Mouse (Mus musculus): ENCODE data around the gene Itsn2. TPM values are rescaled to one million over a fixed set of nuclear protein-coding genes. Genes with fewer than 3 reads are reported as not detected.
A peak's percentile ranks its signal among the peaks of the same experiment; 100 is the strongest.
"Not testable (repeated sequence)": the region's sequence is repeated elsewhere in the genome, so short reads cannot be mapped to it uniquely, and the experiment has no call there.

Itsn2 gene
- polyA plus RNA-seq (2014; fragmentation: Nextera tagmentation; extraction: Ambion mirVana) = 33.3 and 41.2 TPM in 2 replicates

DNA sequence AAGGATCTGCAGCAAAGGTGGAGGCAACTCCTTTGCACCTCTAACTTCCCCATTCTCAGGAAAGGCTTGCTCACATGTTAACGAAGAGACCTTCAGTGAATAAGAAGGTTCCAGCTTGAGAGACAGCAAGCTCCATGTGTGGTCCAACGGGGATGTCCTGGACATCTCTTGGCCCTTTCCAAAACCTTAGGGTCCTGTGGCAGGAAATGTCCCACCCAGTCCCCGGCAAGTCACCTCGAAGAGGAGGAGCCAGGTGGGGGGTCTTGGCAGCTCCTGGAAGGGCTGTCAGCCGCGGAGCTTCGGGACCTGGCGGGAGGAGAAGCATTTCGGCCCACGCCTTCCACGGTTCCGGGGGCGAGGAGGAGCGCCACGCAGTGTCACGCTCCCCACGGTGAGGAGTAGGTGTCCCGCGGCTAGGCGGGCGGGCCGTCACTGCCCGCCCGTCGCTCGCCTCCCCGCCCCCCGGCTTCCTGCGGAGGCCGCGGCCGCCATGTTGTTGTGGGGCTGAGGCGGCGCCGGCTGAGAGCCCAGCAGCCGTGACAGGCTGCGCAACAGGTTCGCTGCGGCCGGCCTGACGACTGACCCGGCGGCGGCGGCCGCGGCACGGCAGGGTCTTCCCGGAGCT, at the start of gene Itsn2, which contains the start of gene Gm3625:
Gene Itsn2, plus strand, starts transcription at position 98 of the 625 bp plus-strand sequence.
Gene Gm3625, minus strand, starts transcription at position 387 of the 625 bp plus-strand sequence.
- ATAC-seq (replicated peaks; ENCODE audit: insufficient number of reproducible peaks, low FRiP score, low TSS enrichment) = peak; percentile 90
- peak within 1 kb of the TSS; percentile 79 for H3K4me3 ChIP-seq (ENCODE audit: low read depth, low read length)
- H3K9ac ChIP-seq (ENCODE audit: low read depth, low read length) = peak within 1 kb of the TSS; percentile 76
- peak within 1 kb of the TSS; percentile 87 for H3K4me2 ChIP-seq
- H3K27ac ChIP-seq (ENCODE audit: low read depth, low read length) = peak within 1 kb of the TSS; percentile 88
- no peaks in the 10 kb centered on the region for H3K36me3 ChIP-seq (ENCODE audit: control insufficient read depth, insufficient read depth, low read length)
- no peaks in the 10 kb centered on the region for H3K27me3 ChIP-seq (ENCODE audit: control insufficient read depth, insufficient read depth, low read length)
- under 1% methylated on average over 37 of the region's 49 CpGs for whole genome bisulfite sequencing (ENCODE audit: insufficient replicate concordance)
- peaks cover 9% of the 10 kb centered on the region for H3K4me1 ChIP-seq (ENCODE audit: control insufficient read depth, insufficient read depth, low read length)
- H3K9me3 ChIP-seq (replicated peaks; ENCODE audit: control insufficient read depth, low read length) = no peaks in the 10 kb centered on the region

DNA sequence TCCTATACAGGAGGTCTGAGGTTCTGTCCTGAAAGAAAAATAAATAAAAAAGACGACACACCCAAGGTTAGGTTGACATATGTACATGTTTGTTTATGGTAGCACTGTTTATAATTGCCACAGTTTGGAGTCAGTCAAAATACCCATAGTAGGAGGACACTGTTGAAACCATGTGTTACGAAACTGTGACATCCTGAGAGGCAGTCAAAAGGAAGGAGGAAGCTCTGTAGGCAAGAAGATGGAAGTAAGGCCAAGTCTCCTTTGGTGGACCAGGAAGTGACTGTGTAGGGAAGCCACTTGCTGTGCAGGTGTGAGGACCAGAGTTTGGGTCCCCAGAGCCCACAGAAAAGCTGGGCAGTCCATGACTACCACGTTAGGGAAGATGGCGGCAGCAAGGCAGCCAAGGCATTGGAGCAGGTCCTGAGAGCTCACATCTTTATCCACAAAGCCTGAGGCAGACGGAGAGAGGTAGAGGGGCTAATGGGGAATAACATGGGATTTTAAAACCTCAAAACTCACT, 48.0 kb upstream of the Itsn2 start:
- Histone ChIP-seq H3K4me2 (no peak overlapping the region), H3K4me3 (ENCODE audit: low read depth, low read length) (no peak overlapping the region), H3K9ac (ENCODE audit: low read depth, low read length) (no peak overlapping the region), H3K4me1 (ENCODE audit: control insufficient read depth, insufficient read depth, low read length) (no peaks in the 10 kb centered on the region), H3K9me3 (replicated peaks; ENCODE audit: control insufficient read depth, low read length) (no peaks in the 10 kb centered on the region), H3K27me3 (ENCODE audit: control insufficient read depth, insufficient read depth, low read length) (no peaks in the 10 kb centered on the region), H3K27ac (ENCODE audit: low read depth, low read length) (no peak overlapping the region), H3K36me3 (ENCODE audit: control insufficient read depth, insufficient read depth, low read length) (no peaks in the 10 kb centered on the region)
- 84% methylated on average over 5 of the region's 5 CpGs for WGBS (ENCODE audit: insufficient replicate concordance)
- no peak for ATAC-seq (replicated peaks; ENCODE audit: insufficient number of reproducible peaks, low FRiP score, low TSS enrichment)

DNA sequence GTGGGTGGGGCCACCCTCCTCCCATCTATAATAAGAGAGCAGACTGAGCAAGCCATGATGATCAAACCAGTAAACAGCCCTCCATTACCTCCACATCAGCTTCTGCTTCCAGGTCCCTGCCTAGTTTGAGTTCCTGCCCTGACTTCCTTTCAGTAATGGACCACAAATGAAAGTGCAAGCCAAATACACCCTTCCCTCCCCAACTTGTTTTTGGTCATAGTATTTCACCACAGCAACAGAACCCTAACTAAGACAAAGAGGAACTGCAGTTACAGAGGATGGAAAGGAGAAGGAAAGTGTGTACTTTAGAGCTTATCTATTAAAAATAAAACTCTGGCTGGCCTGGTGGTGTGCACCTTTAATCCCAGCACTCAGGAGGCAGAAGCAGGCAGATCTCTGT, 47.0 kb upstream of the Itsn2 start:
- Histone ChIP-seq H3K4me1 (ENCODE audit: control insufficient read depth, insufficient read depth, low read length) (no peaks in the 10 kb centered on the region), H3K27me3 (ENCODE audit: control insufficient read depth, insufficient read depth, low read length) (no peaks in the 10 kb centered on the region), H3K9me3 (replicated peaks; ENCODE audit: control insufficient read depth, low read length) (no peaks in the 10 kb centered on the region), H3K36me3 (ENCODE audit: control insufficient read depth, insufficient read depth, low read length) (no peaks in the 10 kb centered on the region), H3K27ac (ENCODE audit: low read depth, low read length) (no peak overlapping the region), H3K4me3 (ENCODE audit: low read depth, low read length) (no peak overlapping the region), H3K9ac (ENCODE audit: low read depth, low read length) (no peak overlapping the region), H3K4me2 (no peak overlapping the region)
- no peak for ATAC-seq (replicated peaks; ENCODE audit: insufficient number of reproducible peaks, low FRiP score, low TSS enrichment)

DNA sequence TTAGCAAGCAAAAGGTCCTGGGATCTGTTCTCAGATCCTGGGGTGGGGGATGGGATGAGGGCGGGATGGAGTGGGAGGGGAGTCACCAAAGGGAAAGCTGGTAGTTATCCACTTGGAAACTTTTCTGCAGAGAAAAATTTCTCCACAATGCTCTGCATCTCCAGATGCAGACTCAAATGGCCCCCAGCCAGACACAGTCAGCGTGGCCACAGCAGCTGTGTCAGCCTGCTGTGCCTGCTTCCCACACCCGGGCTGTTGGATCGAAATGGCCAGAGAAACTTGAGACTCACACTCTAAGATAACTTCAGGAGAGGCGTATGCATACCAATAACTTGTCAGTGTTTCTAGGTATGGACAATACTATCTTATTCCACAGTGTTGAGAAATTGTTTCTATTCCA, 45.9 kb upstream of the Itsn2 start:
- ATAC-seq (replicated peaks; ENCODE audit: insufficient number of reproducible peaks, low FRiP score, low TSS enrichment) = no peak
- Histone ChIP-seq H3K4me2 (no peak overlapping the region), H3K27me3 (ENCODE audit: control insufficient read depth, insufficient read depth, low read length) (no peaks in the 10 kb centered on the region), H3K4me1 (ENCODE audit: control insufficient read depth, insufficient read depth, low read length) (no peaks in the 10 kb centered on the region; the same call in 1 of the 2 replicates), H3K27ac (ENCODE audit: low read depth, low read length) (no peak overlapping the region), H3K4me3 (ENCODE audit: low read depth, low read length) (no peak overlapping the region), H3K9ac (ENCODE audit: low read depth, low read length) (no peak overlapping the region), H3K9me3 (replicated peaks; ENCODE audit: control insufficient read depth, low read length) (no peaks in the 10 kb centered on the region), H3K36me3 (ENCODE audit: control insufficient read depth, insufficient read depth, low read length) (no peaks in the 10 kb centered on the region)
- 47% methylated on average over 5 of the region's 5 CpGs for WGBS (ENCODE audit: insufficient replicate concordance)

DNA sequence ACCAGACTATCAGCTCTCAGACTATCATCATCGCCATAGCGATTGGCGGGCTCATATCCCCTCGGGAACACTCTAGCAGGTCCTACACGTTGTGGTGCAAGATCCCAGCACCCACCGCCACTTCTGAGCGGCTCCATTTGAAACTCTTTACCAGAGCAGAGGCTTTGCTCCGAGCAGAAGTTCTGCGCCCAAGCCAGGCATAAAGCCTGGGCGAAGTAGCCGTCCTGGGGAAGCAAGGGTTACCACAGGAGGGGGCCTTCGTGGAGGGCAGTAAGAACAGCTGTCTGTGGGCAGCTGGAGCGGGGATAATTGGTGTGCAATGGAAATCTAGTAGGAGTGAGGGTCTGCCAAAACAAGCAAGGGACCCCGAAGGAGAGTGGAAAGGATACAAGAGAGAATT, 44.9 kb upstream of the Itsn2 start:
- ATAC-seq (replicated peaks; ENCODE audit: insufficient number of reproducible peaks, low FRiP score, low TSS enrichment) = no peak
- Histone ChIP-seq H3K9ac (ENCODE audit: low read depth, low read length) (no peak overlapping the region), H3K9me3 (replicated peaks; ENCODE audit: control insufficient read depth, low read length) (no peaks in the 10 kb centered on the region), H3K4me1 (ENCODE audit: control insufficient read depth, insufficient read depth, low read length) (peaks cover 7% of the 10 kb centered on the region), H3K27me3 (ENCODE audit: control insufficient read depth, insufficient read depth, low read length) (no peaks in the 10 kb centered on the region), H3K4me3 (ENCODE audit: low read depth, low read length) (no peak overlapping the region), H3K27ac (ENCODE audit: low read depth, low read length) (no peak overlapping the region), H3K36me3 (ENCODE audit: control insufficient read depth, insufficient read depth, low read length) (no peaks in the 10 kb centered on the region), H3K4me2 (no peak overlapping the region)
- 66% methylated on average over 14 of the region's 14 CpGs for WGBS (ENCODE audit: insufficient replicate concordance)

DNA sequence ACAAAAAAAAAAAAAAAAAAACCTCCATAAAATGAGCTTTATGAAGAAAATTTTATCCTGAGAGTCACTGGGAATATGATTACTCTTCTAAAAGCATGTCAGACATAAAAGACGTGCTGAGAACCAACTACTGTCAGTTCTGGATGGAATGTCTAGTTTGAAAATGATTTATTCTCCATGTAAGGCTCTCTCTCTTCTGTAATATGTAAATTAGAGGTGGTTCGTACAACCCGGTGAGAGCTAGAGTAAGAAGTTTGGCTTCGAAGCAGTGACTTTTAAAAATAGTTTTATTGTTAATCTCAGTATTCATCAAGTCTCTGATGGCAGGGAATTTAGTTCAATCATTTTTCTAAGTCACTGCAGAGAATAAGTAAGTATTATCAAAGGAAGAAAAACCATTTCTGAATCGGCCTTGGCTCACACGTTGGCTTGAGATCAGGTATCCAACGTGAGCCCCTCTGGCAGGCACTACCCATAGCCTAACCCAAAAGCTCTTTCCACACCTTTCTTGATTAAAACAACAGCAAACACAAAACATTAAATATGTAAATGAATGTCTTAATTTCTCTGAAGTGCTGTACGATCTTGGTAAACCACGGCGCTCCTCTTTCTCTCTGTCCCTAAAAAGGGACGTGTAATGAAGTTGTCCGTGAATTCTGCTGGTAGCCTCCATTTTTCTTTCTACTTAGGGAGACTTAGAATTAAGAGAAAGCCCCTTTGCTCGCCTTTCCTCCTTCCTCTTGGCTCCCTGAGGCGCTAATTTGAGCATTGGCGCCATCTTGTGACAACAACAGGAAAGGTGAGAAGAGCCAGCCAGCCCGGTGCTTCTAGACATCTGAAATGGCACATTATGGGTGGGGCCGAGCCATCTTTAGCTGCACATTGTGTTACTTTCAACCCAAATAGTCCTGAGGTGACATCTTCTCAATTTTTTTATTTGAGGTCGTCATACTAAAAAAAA, 44.1 kb upstream of the Itsn2 start:
- Histone ChIP-seq H3K27me3 (ENCODE audit: control insufficient read depth, insufficient read depth, low read length) (no peaks in the 10 kb centered on the region), H3K4me2 (peak overlapping the region; percentile 38), H3K36me3 (ENCODE audit: control insufficient read depth, insufficient read depth, low read length) (no peaks in the 10 kb centered on the region), H3K27ac (ENCODE audit: low read depth, low read length) (no peak overlapping the region), H3K4me3 (ENCODE audit: low read depth, low read length) (no peak overlapping the region), H3K9me3 (replicated peaks; ENCODE audit: control insufficient read depth, low read length) (no peaks in the 10 kb centered on the region), H3K9ac (ENCODE audit: low read depth, low read length) (no peak overlapping the region), H3K4me1 (ENCODE audit: control insufficient read depth, insufficient read depth, low read length) (peaks cover 7% of the 10 kb centered on the region)
- WGBS (ENCODE audit: insufficient replicate concordance) = 20% methylated on average over 18 of the region's 18 CpGs
- no peak for ATAC-seq (replicated peaks; ENCODE audit: insufficient number of reproducible peaks, low FRiP score, low TSS enrichment)

DNA sequence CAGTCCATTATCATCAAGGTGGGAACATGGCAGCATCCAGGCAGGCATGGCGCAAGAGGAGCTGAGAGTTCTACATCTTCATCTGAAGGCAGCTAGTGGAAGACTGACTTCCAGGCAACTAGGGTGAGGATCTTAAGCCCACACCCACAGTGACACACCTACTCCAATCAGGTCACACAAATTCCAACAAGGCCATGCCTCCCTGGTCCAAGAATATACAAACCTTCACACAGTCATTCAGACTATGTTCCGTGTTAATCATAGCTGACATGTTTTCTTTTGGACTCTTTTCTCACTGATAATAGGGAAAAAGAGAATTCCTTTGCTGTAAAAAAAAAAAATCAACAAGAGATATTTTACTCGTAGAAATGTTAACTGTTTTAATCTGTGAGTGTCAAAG, 38.7 kb upstream of the Itsn2 start:
- not testable (repeated sequence) for H3K4me1 ChIP-seq (ENCODE audit: control insufficient read depth, insufficient read depth, low read length); H3K4me3 ChIP-seq (ENCODE audit: low read depth, low read length); ATAC-seq (replicated peaks; ENCODE audit: insufficient number of reproducible peaks, low FRiP score, low TSS enrichment); H3K9ac ChIP-seq (ENCODE audit: low read depth, low read length); H3K4me2 ChIP-seq; H3K36me3 ChIP-seq (ENCODE audit: control insufficient read depth, insufficient read depth, low read length); H3K9me3 ChIP-seq (replicated peaks; ENCODE audit: control insufficient read depth, low read length); H3K27me3 ChIP-seq (ENCODE audit: control insufficient read depth, insufficient read depth, low read length); H3K27ac ChIP-seq (ENCODE audit: low read depth, low read length)
- 70% methylated on average over 3 of the region's 3 CpGs for WGBS (ENCODE audit: insufficient replicate concordance)

DNA sequence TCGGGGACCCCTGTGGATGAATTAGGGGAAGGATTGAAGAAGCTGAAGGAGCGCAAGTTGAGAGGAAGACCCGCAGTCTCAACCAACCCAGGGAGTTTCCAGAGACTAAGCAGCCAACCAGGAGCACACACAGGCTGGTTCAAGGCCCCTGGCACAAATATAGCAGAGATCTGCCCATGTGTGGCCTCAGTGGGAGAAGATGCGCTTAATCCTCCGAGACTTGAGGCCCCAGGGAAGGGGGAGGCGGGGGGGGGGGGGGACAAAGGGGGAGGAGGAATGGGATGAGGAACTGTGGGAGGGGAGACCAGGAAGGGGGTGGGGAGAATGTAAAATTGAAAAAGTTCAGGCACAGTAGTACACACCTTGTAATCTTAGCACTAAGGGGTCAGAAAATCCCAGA, 37.0 kb upstream of the Itsn2 start:
- no peak for ATAC-seq (replicated peaks; ENCODE audit: insufficient number of reproducible peaks, low FRiP score, low TSS enrichment)
- Histone ChIP-seq H3K4me2 (no peak overlapping the region), H3K4me3 (ENCODE audit: low read depth, low read length) (no peak overlapping the region), H3K9me3 (replicated peaks; ENCODE audit: control insufficient read depth, low read length) (no peaks in the 10 kb centered on the region), H3K27me3 (ENCODE audit: control insufficient read depth, insufficient read depth, low read length) (no peaks in the 10 kb centered on the region), H3K36me3 (ENCODE audit: control insufficient read depth, insufficient read depth, low read length) (no peaks in the 10 kb centered on the region), H3K27ac (ENCODE audit: low read depth, low read length) (no peak overlapping the region), H3K4me1 (ENCODE audit: control insufficient read depth, insufficient read depth, low read length) (peaks cover 11% of the 10 kb centered on the region), H3K9ac (ENCODE audit: low read depth, low read length) (no peak overlapping the region)
- 79% methylated on average over 6 of the region's 6 CpGs for WGBS (ENCODE audit: insufficient replicate concordance)
